Mouse (Mus musculus) Muller cell, postnatal 12 days (primary cell): Measurements from ENCODE around the gene Mlh3.

Experiments
- DNase-seq: peaks from one replicate; pipeline ENCODE4 v3.0.0-alpha.2; 2015; ENCODE audit errors: inconsistent ontology term

Gene Mlh3

DNA sequence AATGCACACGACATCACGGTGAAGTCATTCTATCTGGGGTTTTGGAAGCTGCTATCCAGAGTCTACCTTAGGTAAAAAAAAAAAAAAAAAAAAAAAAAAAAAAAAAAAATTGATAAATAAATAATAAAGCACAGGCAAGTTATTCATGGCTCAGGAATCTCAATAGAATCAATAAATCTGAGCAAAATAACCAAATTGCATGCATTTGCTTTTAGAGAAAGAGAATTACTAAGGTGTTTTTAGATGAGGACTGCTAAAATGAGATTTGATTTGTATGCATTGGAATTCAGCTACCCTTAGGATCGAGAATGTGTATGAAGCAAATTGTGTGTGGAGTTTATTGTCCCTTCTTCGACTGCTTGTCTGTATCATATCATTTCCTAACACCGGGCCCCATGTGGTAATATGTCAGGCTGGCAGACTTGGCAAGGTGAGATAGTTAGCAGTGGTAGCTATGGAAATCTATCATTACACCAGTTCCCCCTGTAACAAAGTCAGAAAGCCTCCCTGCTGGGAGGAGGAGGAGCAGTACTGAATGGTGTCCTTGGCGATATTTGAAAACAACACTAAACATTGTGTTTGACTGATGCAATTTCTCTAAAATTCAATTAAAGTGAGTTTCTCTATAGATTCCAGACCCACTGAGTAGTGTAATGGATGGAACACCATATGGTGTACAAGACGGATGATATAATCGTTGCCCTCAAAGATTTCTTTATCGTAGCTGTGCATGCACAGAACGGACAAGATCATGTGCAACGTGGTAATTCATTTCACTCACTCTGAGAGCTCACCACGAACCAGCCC, 10.6 kb upstream of the Mlh3 start:
- DNase-seq: no peak

DNA sequence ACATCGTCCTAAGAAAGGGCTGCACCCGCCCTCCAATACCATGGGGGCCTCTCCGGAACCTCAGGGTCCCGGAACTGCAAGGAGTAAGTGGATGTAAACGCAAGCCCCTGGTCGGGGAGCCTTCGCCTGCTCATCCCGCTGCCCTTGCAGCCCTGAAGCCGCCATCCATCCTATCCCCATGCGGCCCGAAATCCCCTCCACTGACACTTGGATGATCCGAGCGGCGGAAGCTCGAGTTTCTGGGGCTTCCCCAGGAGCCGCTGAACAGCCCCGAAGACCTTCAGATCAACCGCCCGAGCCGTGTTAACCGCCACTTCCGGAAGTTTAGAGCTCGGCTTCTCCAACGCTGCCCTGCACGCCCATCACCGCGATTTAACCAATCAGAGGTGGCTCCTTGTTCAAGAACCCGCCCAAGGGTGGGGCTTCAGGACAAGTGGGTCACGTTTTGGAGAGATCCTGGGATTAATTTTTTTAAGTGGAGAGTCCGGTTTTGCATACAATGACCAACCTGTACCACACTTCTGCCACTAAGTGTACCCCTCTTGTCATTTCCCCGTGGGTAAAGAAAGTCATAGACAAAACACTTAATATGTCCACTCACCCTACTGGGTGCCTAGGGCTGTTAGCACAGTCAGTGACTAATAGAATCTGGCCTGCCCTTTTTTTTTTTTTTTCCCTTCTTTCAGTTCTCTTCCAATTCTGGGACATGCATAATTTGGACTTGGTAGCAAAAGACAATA, 9.9 kb upstream of the Mlh3 start:
- DNase-seq: peak; percentile 99

DNA sequence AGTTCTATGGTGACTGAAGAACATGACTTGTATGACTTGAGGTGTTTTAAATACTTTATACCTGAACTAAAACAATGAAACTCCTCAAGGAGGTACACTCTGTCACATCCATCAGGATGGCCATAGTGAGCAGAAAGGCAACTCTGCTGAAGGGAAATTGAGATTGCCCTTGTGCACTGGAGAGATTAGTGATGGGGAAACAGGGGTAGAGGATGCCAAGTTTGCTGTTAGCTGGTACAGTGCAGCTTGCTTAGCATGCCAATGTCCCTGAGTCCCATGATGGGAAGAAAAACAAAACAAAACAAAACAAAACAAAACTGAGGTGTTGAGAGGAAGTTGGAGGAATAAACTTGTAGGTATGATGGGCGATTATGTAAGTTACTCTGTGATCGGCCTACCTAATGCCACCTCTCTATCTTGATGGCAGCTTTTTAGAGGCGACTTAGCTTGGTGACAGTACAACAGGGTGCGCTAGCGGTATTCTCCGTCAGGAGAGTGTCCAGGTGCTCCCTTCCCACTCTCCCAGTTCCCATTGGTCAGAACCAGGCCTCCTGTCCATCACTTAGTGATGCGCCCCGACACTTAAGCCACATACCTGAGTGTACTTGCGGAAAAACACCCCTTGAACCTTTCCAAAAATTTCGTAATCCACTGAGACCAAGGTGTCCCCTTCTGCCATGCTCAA, 9.1 kb upstream of the Mlh3 start:
- DNase-seq: no peak

DNA sequence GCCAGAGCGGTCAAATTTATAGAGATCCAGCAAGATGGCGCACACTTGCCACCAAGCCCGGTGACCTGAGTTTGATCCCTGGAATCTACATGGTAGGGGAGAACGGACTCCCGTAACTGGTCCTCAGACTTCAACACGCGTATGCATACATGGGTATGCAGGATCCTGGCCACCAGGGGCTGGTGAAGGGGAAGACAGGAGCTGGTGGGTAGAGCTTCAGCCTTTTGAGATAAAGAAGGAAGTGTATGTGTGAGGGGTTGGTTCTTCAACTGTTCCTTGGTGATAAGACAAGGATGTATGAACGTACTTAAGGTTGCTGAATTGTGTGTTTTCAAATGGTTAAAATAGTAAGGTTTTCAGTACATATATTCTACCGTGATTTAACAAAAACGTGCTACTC, 8.5 kb upstream of the Mlh3 start:
- DNase-seq: no peak

DNA sequence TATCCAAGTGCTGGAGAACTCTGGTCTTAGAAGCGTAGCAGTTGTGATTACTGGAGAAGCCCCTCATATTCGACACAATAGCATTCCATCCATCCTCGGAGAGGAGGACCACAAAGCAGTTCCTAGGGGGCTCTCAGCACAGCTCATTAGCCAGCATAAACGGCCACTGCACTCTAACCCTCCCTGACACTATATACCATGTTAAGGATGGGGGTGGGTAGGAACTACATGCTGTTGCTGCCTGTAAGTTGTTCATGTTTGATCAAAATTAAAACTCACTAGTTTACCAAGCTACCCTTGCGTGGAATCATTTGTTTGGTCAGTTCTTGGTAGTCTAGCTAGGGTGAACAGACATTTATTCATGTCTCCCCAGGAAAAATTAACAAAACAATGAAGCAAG, 5.9 kb upstream of the Mlh3 start:
- DNase-seq: no peak

DNA sequence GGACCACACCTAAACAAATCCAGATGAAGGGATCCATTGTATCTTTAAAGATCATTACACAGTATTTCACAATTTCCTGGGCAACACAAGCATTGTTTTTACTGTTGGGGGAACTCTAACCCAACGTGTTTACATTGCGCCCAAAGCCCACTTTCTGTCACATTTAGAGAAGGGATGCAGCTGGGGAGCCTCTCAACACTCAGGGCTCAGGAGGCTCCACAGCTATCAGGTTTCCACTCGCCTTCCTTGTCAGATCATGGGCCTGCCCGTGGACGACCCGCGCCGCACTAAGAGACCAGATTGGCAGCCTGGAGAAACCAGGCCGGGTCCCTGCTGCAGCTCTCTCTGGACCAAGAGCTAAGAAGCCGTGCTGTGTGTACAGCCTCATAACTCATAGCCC, 3.1 kb upstream of the Mlh3 start:
- DNase-seq: no peak

DNA sequence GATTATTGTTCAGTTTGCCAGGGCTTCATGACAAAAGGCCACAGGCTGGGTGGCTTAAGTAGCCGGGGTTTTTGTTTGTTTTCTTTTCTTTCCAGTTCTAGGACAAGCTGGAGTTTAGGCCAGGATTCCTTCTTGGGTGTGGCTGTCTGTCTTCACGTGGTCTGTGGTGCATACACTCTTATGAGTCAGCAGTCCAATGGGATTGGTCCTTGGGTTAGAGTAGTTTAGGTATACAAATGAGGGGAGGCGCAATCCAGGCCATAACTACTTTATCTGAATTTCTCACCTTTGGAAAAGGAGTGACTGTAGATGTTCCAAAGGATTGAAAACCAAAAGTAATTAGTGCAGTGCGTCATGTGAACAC, 1.4 kb upstream of the Mlh3 start:
- no peak for DNase-seq

DNA sequence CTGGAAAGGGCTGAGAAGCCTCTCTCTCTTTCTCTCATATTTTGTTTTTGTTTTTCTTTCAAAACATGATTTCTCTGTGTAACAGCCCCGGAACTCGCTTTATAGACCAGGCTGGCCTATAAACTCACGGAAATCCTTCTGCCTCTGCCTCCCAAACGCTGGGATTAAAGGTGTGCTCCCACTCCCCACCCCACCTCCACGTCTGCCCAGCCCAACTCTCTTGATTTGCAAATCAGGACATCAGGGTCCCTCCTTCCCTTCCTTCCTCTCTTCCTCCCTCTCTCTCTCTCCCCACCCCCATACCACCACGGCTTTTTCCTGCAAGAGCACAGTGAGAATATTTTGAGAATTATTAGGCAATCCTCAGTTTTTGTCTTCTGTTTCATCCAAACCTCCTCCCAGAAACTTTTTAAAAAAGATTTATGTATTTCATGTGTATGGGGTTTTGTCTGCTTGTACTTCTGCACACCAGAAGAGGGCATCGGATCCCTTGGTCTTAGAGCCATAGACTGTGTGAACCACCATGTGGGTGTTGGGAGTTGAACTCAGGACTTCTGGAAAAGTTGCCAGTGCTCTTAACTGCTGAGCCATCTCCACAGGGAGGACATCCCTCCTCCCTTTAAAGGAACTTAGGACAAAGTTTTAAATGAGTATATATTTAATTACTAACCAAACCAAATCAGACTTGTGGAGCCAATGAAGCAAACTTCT, 888 bp upstream of the Mlh3 start:
- no peak for DNase-seq

DNA sequence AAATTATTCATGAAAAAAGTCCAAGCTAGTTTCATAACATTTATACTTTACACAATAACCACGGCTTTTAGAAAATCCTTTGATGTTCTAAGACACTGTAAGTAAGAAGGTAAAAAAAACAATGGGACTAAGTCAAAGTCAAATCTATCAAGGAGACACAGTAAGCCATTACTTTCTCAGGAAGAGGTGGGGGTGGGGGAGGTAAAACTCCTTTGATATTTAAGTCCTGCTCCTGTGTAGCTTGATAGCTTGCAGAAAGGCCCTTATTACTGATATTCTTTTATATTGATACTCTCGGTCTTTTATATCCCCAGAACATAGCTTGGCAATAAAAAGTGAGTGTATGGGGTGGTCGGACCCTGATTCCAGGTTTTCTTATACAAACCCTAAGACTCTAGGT, 578 bp downstream of the Mlh3 start:
- DNase-seq: no peak

DNA sequence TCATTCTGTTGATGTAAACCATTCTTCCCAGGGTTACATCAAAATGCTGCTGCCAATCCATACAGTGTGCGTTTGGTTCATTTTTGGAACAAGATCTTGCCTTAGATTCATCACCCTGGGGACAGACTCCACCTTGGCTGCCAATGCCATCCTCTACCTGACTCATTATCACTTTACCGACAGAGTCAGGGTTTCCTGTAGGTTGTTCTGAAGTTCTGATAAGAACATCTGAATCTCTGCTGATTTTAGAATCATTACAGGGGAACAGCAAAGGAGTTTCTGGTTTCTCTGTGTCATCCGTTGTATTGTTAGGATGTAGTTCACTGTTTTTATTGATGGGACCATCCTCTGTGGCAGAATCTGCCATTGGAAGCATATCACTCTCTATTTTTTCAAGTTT, 4.2 kb downstream of the Mlh3 start:
- no peak for DNase-seq

DNA sequence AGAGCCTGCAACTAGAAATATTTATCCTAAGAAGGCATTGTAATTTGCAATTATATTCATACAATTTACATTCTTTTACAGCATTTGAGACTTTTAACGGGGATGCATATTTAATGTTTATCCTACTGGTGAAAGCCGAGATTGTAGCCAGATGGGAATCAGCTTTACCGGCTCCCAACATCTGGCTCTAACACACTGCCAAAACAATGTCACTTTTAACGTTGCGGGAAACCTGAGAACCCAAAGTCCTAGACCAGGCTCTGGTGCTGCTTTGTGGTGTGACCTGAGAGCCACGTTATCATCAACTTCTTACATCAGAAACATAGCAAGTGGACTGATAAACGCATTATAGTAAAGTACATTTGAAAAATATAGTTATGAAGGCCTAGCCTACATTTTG, 5.5 kb downstream of the Mlh3 start:
- no peak for DNase-seq

DNA sequence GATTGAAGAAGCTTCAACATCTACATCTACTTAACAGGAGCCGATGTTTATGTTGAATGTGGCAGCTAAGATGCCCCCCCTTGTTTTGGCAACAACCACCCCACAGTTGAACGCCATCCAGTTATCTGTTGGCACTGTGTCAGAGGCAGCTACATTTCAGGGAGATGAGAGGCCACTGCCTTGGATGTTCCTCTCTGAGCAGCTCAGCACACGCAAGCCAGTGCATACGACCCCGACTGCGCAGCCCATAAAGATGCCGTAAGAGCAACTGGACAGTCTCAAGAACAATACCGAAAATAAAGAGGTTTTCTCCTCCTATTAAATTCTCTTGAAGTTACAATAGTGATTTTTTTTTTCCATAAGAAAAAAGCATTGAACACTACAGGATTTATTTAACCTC, 5.9 kb downstream of the Mlh3 start:
- no peak for DNase-seq

DNA sequence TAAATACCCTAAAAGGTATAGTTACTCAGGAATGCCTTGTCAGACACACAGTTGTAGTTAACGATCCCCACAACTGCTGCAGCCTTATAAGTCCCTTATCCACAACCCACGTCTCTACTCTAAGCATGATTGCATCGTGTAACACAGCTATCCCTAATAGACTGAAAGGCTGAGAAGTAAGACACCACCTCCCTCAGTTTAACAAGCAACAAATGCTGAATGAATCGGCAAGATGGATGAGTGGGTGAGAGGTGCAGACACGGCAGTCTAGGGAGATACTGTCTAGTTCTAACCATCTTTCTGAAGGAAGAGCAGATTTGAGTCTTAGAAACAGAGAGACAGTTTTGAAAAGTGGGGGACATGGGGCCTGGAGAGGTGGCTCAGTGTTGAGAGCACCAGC, 7.2 kb downstream of the Mlh3 start:
- no peak for DNase-seq

DNA sequence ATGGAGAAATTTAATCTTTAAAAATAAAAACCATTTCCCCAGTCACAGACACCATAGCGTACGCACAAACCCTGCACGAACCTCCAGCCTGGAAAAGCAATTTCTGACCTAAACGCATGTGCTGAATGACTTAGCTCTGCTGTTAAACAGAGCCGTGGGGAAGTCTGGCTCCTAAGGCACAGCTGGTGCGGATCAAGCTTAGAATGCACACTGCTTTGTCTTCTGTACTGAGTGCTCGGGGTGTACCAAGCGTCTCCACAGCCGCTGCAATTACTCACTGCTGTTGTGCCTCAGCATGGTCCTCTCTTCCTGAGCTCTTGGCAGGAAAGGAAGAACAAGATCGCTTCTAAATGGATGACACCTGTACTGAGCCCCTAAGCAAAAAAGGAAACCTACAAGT, 7.9 kb downstream of the Mlh3 start:
- DNase-seq: no peak

DNA sequence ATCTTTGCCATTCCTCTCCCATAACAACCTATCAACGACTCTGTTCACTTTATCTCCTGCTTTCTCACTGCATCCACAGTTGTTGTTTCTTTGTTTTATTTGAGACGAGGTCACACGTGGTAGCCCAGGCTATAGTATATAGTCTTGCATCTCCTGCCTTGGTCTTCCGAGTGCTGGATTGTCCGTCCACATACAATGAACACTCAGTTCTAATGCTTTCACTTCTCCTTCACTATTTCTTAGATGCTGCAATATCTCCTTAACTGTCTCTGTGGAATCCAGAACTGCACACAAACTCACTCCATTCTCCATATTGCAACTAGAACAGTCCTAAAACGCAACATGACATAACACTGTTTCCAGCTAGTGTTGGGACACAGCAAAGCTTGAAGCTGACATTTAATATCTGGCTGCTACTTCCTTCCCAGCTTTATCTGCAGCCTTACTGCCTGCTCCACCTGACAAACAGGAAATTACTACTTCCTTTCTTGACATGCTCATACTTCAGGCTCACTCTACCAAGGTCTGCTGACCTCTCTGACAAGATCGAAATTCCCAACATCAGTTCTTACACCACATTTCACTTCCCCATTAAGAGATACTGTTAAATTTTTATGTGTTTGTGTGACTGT, 13.3 kb downstream of the Mlh3 start:
- no peak for DNase-seq

DNA sequence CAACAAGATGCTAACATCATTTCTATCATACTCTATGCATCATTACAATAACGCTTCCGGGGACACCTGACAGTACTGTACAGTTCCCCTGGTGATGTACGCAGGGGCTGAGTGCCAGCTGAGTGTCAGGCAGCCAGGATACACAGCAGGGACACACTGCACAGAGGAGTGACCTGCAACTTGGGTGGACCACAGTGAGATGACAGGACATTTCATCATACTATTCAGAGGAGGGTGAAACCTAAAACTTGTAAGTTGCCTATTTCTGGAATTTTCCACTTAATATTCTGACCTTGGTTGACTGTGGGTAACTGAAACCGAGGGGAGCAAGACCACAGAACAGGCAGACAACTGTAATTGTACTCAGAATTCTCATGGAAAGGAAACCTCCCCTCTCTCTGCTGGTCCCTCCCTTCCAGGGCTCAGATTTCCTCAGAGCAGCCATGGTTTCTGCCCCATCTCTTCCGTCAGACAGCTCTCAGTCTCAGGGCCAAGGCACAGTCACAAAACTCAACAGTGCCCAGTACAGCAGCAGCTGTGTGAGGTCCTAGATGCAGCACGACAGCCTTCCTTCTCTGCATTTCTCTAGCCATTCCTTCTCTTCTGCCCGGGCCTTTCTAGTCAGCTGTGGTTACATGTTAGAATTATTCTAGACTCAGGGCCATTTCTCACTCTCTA, 14.2 kb downstream of the Mlh3 start:
- no peak for DNase-seq

DNA sequence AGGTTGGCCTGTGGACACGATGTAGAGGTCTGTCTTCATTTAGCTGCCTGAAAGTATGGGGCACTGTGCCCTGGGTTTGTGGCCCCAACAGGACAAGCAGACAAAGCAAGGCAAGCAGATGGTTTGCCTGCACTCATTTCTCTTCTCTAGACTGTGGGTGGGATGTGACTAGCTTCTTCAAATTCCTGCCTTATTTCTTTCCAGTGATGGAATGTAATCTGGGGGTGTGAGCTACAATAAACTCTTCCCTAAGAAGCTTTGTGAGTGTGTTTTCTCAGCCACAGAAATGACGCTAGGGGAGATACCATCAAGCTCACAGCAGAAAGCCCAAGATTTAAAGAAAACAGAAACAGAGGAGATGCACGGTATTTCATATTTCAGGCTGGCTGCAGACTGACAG, 18.3 kb downstream of the Mlh3 start:
- peak; percentile 74 for DNase-seq

DNA sequence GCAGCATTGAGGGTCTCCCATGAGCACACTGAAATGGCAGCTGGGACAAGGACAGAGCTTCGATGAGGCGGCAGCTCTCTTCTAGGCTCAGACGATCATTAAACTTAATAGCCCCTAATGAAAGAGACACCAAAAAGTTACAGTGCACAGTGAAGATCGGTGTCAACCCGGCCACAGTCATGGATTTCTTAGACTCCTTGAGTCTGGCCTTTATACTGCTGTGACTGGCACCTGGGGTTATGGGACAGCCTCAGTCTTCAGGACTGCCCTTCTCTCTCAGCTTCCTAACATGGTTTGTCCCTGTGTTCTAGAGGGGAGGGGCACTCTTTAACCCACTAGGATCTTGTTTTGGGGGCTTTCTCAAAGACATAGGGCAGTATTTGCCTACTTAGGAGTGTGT, 32.8 kb downstream of the Mlh3 start:
- no peak for DNase-seq

DNA sequence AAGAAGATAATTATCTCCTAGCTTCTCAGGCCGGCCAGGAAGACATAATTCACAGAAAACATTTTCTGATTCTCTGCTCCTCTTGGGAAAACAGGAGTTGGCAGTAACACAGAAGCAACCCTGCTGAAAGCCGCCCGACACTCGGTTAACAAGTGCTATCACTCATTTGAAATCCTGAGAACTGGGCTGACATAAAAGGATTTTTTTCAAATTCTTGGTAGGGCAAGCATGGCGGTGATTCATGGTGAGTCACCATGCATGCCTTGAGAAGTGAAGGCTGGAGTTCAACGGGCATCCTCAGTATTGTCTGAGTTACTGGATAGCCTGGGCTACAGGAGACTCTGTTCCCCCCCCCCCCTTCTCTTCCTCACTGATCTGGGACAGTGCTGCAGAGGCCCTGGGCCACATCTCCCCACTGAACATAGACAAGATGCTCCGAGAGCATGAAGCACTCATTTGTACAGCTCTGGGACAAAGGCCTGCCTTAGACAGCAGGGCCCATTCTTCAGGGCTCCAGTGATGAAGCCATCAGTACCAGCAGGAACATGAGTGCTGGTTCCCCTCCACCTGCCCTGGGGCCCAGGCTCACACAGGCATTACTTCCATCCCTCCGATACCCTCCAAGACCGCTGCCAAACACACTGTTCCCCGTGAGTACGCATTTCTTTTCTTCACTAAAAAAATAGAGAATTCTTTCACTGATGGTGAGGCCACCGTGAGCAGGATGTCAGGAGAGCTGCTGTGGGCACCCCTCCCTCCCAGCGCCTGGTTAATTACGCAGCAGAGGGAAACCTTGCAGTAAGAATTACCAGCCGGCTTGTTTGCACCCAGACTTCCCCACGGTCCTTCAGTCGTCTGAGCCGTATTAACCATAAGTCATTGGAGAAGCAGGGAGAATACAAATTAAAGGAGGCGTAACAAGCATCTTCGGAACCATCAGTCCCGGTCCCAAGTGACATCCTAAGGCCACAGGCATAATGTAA, 36.7 kb downstream of the Mlh3 start:
- peak; percentile 89 for DNase-seq
